Mouse (Mus musculus) embryonic facial prominence, embryonic 15.5 days (tissue): ENCODE measurements around the gene Arhgap15. TPM values are rescaled to one million over a fixed set of nuclear protein-coding genes. Genes with fewer than 3 reads are reported as not detected.

Experiments used
- ATAC-seq: fragments of 200-750 bp; cut with Nextera tagmentation; 2 replicates; pipeline ENCODE4 v1.8.0; 2017; ENCODE audit warnings: low read depth, moderate TSS enrichment; ENCODE audit not compliant: insufficient number of reproducible peaks, low FRiP score, low TSS enrichment
- H3K27ac ChIP-seq: fragments of 300-500 bp; sonication (generic); replicated peaks from 2 replicates; pipeline ENCODE4 v1.5.1; 2015; ENCODE audit warnings: mild to moderate bottlenecking, inconsistent platforms
- H3K27me3 ChIP-seq: fragments of 300-500 bp; sonication (generic); 2 replicates; pipeline ENCODE4 v1.6.1; 2015; ENCODE audit warnings: inconsistent platforms
- H3K36me3 ChIP-seq: fragments of 300-500 bp; sonication (generic); 2 replicates; pipeline ENCODE4 v1.6.1; 2015; ENCODE audit warnings: mild to moderate bottlenecking, inconsistent platforms
- H3K4me1 ChIP-seq: fragments of 300-500 bp; sonication (generic); 2 replicates; pipeline ENCODE4 v1.6.1; 2015; ENCODE audit warnings: inconsistent platforms
- H3K4me2 ChIP-seq: fragments of 300-500 bp; sonication (generic); replicated peaks from 2 replicates; pipeline ENCODE4 v1.6.1; 2015; ENCODE audit warnings: mild to moderate bottlenecking, inconsistent platforms
- H3K4me3 ChIP-seq: fragments of 300-500 bp; sonication (generic); replicated peaks from 2 replicates; pipeline ENCODE4 v1.5.1; 2015; ENCODE audit warnings: mild to moderate bottlenecking, inconsistent platforms
- H3K9ac ChIP-seq: fragments of 300-500 bp; sonication (generic); 2 replicates; pipeline ENCODE4 v1.6.1; 2015; ENCODE audit warnings: inconsistent platforms
- H3K9me3 ChIP-seq: fragments of 300-500 bp; sonication (generic); replicated peaks from 2 replicates; pipeline ENCODE4 v1.6.1; 2016; ENCODE audit warnings: inconsistent platforms
- WGBS: fragments of 180-500 bp; shearing (Covaris S2); methylation state at CpG from one replicate; pipeline ENCODE4 v1.1.7; 2015; 5-methylcytosine and 5-hydroxymethylcytosine counted together
- polyA plus RNA-seq: library from polyadenylated mRNA; unstranded; fragments of >200 nt; fragmentation: Nextera tagmentation; extraction: Ambion mirVana; gene quantifications from 2 replicates; pipeline ENCODE4 v1.2.1, GENCODE M21; 2015

The Arhgap15 gene
- polyA plus RNA-seq, 1 experiment from 2014 or later, result 2.2 TPM

- WGBS, result 81% methylated on average over 7 of the region's 7 CpGs
Observed at GRCm38 (mm10) chr2:44146124-44146981, 397.7 kb downstream of the Arhgap15 start.

GRCm38 (mm10) chr2:44147486-44147885 is 398.9 kb downstream of the Arhgap15 start:
- Histone ChIP-seq H3K4me2 (no peak overlapping the region), H3K27me3 (no peaks in the 10 kb centered on the region), H3K36me3 (no peaks in the 10 kb centered on the region), H3K9ac (no peak overlapping the region), H3K4me3 (no peak overlapping the region), H3K9me3 (no peaks in the 10 kb centered on the region), H3K4me1 (peaks cover 7% of the 10 kb centered on the region; the same call in 1 of the 2 replicates), H3K27ac (no peak overlapping the region)
- 47% methylated on average over 5 of the region's 5 CpGs for WGBS
- ATAC-seq, result no peak

More at GRCm38 (mm10) chr2:44146124-44146981, 397.7 kb downstream of the Arhgap15 start:
- no peak for ATAC-seq
- H3K36me3 ChIP-seq, result no peaks in the 10 kb centered on the region
- H3K27ac ChIP-seq, result no peak overlapping the region
- no peak overlapping the region for H3K4me2 ChIP-seq
- H3K4me3 ChIP-seq, result no peak overlapping the region
- no peaks in the 10 kb centered on the region for H3K9me3 ChIP-seq
- H3K9ac ChIP-seq, result no peak overlapping the region
- H3K27me3 ChIP-seq, result no peaks in the 10 kb centered on the region
- H3K4me1 ChIP-seq, result peaks cover 7% of the 10 kb centered on the region; the same call in 1 of the 2 replicates

DNA sequence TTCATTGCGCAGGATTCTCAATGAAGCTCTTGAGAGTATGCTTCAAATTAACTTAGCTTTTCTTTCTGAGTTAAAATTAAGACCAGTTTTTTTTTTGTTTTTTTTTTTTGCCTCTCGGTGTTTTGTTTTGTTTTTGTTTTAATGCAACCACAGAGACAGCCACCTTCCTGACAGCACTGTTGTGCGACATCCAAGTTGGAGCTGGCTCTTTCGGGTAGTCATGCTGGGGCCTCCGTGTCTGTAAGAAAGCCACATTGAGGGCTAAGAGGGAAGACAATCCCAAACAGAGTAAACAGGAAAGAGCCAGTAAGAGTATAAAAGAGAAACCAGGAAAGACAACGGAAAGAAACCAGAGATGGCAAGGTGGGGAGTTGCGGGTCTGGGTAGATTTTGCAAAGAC is 399.3 kb downstream of the Arhgap15 start:
- Histone ChIP-seq H3K9ac (no peak overlapping the region), H3K9me3 (no peaks in the 10 kb centered on the region), H3K4me3 (no peak overlapping the region), H3K4me1 (peaks cover 7% of the 10 kb centered on the region; the same call in 1 of the 2 replicates), H3K36me3 (no peaks in the 10 kb centered on the region), H3K4me2 (peak overlapping the region; percentile 19; the same call in 1 of the 2 replicates), H3K27ac (peak overlapping the region; percentile 59), H3K27me3 (no peaks in the 10 kb centered on the region)
- no peak for ATAC-seq
- 34% methylated on average over 7 of the region's 7 CpGs for WGBS

DNA sequence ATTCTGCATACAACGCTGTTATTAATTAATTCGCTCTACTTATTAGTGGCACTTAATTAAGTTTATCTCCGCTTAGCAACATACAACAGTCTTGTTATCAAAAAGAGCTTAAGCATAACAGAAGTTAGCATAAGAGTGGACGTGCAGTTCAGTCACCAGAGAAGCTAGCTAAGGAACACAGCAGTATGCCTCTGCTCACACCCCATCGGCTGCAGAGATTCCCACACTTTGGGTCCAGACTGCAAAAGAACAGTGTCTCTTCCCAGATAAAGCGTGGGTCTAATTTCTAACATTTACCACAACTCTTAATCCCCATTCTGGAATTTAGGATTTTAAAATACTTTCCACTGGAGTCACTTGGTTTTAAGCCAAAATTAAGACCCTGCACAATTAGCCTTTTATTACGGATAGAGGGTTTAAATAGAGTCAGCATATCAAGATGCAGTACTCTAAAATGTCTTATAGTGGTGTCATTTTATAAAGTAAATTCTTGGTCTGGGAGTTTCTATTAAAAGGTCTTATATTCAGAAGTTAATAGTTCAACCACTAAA is 400.0 kb downstream of the Arhgap15 start:
- no peak overlapping the region for H3K27ac ChIP-seq
- H3K9me3 ChIP-seq, result no peaks in the 10 kb centered on the region
- H3K4me2 ChIP-seq, result no peak overlapping the region
- H3K4me3 ChIP-seq, result no peak overlapping the region
- H3K27me3 ChIP-seq, result no peaks in the 10 kb centered on the region
- no peaks in the 10 kb centered on the region for H3K36me3 ChIP-seq
- H3K9ac ChIP-seq, result no peak overlapping the region
- ATAC-seq, result no peak
- WGBS, result 58% methylated on average over 7 of the region's 7 CpGs
- H3K4me1 ChIP-seq, result peaks cover 7% of the 10 kb centered on the region; the same call in 1 of the 2 replicates

- no peak overlapping the region for H3K4me2 ChIP-seq
- H3K9me3 ChIP-seq, result no peaks in the 10 kb centered on the region
- no peak overlapping the region for H3K4me3 ChIP-seq
- H3K27me3 ChIP-seq, result no peaks in the 10 kb centered on the region
- no peak overlapping the region for H3K9ac ChIP-seq
- no peak for ATAC-seq
- peaks cover 4% of the 10 kb centered on the region; the same call in 1 of the 2 replicates for H3K4me1 ChIP-seq
- no peaks in the 10 kb centered on the region for H3K36me3 ChIP-seq
- WGBS, result 77% methylated on average over 1 of the region's 1 CpGs
- H3K27ac ChIP-seq, result no peak overlapping the region
Observed at GRCm38 (mm10) chr2:44152301-44152700, 403.7 kb downstream of the Arhgap15 start.

DNA sequence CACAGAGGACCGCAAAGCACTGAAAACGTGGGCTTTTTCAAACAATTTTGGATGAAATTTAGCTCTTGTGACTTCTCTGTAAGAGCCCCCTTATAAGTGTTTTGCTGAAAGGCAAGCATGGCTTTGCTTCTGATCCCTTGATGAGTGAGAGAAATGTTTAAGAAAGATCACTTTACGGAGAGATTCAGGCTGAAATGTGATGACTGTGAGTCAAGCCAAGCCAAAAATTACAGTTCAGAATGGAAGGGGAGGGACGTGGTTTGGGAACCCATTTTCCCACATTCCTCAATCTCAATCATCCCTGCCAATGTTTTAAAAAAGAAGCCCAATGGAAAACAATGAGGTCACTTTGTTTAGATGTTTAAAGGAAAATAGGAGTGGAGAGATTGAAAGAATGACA is 411.7 kb downstream of the Arhgap15 start:
- Histone ChIP-seq H3K4me1 (peaks cover 6% of the 10 kb centered on the region; the same call in 1 of the 2 replicates), H3K9me3 (no peaks in the 10 kb centered on the region), H3K27me3 (no peaks in the 10 kb centered on the region), H3K9ac (no peak overlapping the region), H3K27ac (peak overlapping the region; percentile 55; the same call in 1 of the 2 replicates), H3K4me2 (no peak overlapping the region), H3K36me3 (no peaks in the 10 kb centered on the region), H3K4me3 (no peak overlapping the region)
- WGBS, result 8% methylated on average over 4 of the region's 4 CpGs
- ATAC-seq, result peak; percentile 57; the same call in 1 of the 2 replicates

- no peaks in the 10 kb centered on the region for H3K27me3 ChIP-seq
- H3K27ac ChIP-seq, result no peak overlapping the region
- no peak overlapping the region for H3K4me2 ChIP-seq
- no peak overlapping the region for H3K9ac ChIP-seq
- no peak overlapping the region for H3K4me3 ChIP-seq
- no peaks in the 10 kb centered on the region for H3K9me3 ChIP-seq
- ATAC-seq, result no peak
- 17% methylated on average over 3 of the region's 3 CpGs for WGBS
- H3K36me3 ChIP-seq, result no peaks in the 10 kb centered on the region
- no peaks in the 10 kb centered on the region for H3K4me1 ChIP-seq
Observed at GRCm38 (mm10) chr2:44165789-44166188, 417.2 kb downstream of the Arhgap15 start.

DNA sequence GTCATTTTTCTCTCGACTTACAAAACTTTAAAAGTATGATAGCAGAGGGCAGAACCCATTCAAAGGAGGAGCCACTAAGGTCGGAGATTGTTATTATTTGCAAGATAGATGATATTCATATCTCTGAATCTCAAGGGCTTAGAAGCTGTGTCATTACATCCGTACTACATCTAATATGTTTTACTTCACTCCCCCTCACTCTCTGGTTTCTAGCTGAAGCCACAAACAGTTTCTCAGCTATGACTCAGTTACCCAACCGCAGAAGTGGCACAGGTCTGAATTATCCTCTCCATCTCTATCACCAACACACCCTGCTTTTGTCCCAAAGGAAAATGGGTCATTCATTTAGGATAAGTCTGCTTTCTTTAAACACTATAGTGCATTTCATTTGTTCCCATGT is 418.1 kb downstream of the Arhgap15 start:
- ATAC-seq, result no peak
- 80% methylated on average over 4 of the region's 4 CpGs for WGBS

DNA sequence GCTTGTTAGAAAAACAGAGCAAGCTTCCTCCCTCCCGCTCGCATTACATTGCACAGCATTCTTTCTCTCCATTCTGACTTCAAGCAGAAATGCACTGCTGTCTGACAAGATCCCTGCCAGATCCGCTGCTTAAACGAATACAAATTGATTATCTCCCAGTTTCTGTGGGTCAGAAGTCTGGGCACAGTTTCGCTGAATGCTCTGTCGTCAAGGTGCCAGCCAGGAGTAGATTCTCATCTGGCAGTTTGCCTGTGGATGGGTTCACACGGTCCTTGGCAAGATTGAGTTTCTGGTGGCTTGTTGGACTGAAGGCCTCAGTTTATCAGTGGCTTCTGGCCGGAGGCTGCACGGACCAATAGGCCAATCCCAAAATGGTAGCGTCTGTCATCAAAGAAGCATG is 435.9 kb downstream of the Arhgap15 start:
- Histone ChIP-seq H3K4me2 (no peak overlapping the region), H3K9ac (no peak overlapping the region), H3K4me3 (no peak overlapping the region), H3K4me1 (no peaks in the 10 kb centered on the region), H3K27me3 (no peaks in the 10 kb centered on the region), H3K9me3 (no peaks in the 10 kb centered on the region), H3K36me3 (no peaks in the 10 kb centered on the region), H3K27ac (no peak overlapping the region)
- 80% methylated on average over 10 of the region's 10 CpGs for WGBS
- ATAC-seq, result no peak

More for the DNA sequence above, 418.1 kb downstream of the Arhgap15 start:
- H3K4me3 ChIP-seq, result no peak overlapping the region
- H3K9ac ChIP-seq, result no peak overlapping the region
- H3K4me2 ChIP-seq, result no peak overlapping the region
- H3K27me3 ChIP-seq, result no peaks in the 10 kb centered on the region
- H3K36me3 ChIP-seq, result no peaks in the 10 kb centered on the region
- no peaks in the 10 kb centered on the region for H3K9me3 ChIP-seq
- H3K27ac ChIP-seq, result no peak overlapping the region
- no peaks in the 10 kb centered on the region for H3K4me1 ChIP-seq

DNA sequence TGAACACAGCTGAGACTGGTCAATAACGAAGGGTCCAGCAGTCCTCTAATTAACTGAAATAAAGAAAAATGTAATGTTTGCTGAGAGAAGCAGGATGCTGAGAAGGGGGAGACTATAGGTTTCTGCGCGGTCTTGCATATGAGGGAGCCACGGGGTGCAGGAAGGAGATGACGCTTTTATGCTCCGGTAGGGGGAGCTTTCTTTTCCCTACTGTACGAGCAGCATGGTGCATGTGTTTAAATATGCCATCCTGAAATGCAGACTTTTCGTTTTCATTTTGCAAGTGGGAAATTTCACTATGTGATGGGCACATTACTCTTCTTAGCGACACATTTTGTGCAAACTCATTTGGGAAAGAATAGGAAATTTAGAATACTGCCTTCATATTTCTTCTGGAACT is 442.1 kb downstream of the Arhgap15 start:
- no peak overlapping the region for H3K4me3 ChIP-seq
- H3K27me3 ChIP-seq, result no peaks in the 10 kb centered on the region
- ATAC-seq, result no peak
- H3K27ac ChIP-seq, result no peak overlapping the region
- no peaks in the 10 kb centered on the region for H3K36me3 ChIP-seq
- H3K9ac ChIP-seq, result no peak overlapping the region
- no peak overlapping the region for H3K4me2 ChIP-seq
- 84% methylated on average over 9 of the region's 9 CpGs for WGBS
- H3K4me1 ChIP-seq, result no peaks in the 10 kb centered on the region
- H3K9me3 ChIP-seq, result no peaks in the 10 kb centered on the region

- H3K27ac ChIP-seq, result no peak overlapping the region
- WGBS, result 74% methylated on average over 3 of the region's 3 CpGs
- no peaks in the 10 kb centered on the region for H3K27me3 ChIP-seq
- no peak for ATAC-seq
- H3K36me3 ChIP-seq, result no peaks in the 10 kb centered on the region
- H3K9me3 ChIP-seq, result no peaks in the 10 kb centered on the region
- no peak overlapping the region for H3K9ac ChIP-seq
- no peak overlapping the region for H3K4me3 ChIP-seq
- H3K4me1 ChIP-seq, result no peaks in the 10 kb centered on the region
- H3K4me2 ChIP-seq, result no peak overlapping the region
Observed at GRCm38 (mm10) chr2:44192058-44192457, 443.4 kb downstream of the Arhgap15 start.
